Mouse (Mus musculus) myocyte (in vitro differentiated cells): Measurements from ENCODE around the gene Lins1. TPM values are rescaled to one million over a fixed set of nuclear protein-coding genes. Genes with fewer than 3 reads are reported as not detected.

Experiments
- H3K27me3 ChIP-seq: one replicate; pipeline ENCODE4 v1.6.1; 2011; ENCODE audit not compliant: control insufficient read depth, insufficient read depth, insufficient read length
- H3K36me3 ChIP-seq: one replicate; pipeline ENCODE4 v1.6.1; 2011; ENCODE audit not compliant: control insufficient read depth, insufficient read depth
- H3K4me2 ChIP-seq: one replicate; pipeline ENCODE4 v1.6.1; 2011; ENCODE audit warnings: low read depth, control low read depth
- H3K4me3 ChIP-seq: one replicate; pipeline ENCODE4 v1.5.1; 2011; ENCODE audit warnings: mild to moderate bottlenecking, control low read depth, moderate library complexity
- H3K79me2 ChIP-seq: one replicate; pipeline ENCODE4 v1.6.1; 2011; ENCODE audit not compliant: control insufficient read depth, insufficient read depth
- H3ac ChIP-seq: one replicate; pipeline ENCODE4 v1.6.1; 2011; ENCODE audit not compliant: control insufficient read depth, insufficient read length
- CEBPB ChIP-seq: IDR thresholded peaks from 2 replicates; pipeline ENCODE4 v1.6.1; 2011; ENCODE audit warnings: mild to moderate bottlenecking, moderate library complexity; ENCODE audit not compliant: poor library complexity, insufficient read depth, severe bottlenecking
- E2F4 ChIP-seq: IDR thresholded peaks from one replicate; pipeline ENCODE4 v1.6.1; 2011; ENCODE audit warnings: mild to moderate bottlenecking, control low read depth, moderate library complexity; ENCODE audit not compliant: insufficient read depth
- MAX ChIP-seq: IDR thresholded peaks from one replicate; pipeline ENCODE4 v1.6.1; 2011; ENCODE audit warnings: low read depth, mild to moderate bottlenecking, control low read depth
- MYOD1 ChIP-seq, 3 experiments: IDR thresholded peaks; one replicate each; pipeline ENCODE4 v1.6.1; 2011; ENCODE audit warnings: control low read depth in 2 of 3, low read depth in 2 of 3, mild to moderate bottlenecking in 2 of 3, moderate library complexity in 1 of 3; ENCODE audit not compliant: insufficient read length in 2 of 3, control insufficient read depth in 1 of 3
- MYOG ChIP-seq, 3 experiments: IDR thresholded peaks; one replicate each; pipeline ENCODE4 v1.6.1; 2011; ENCODE audit warnings: control low read depth in 2 of 3, low read depth in 2 of 3, mild to moderate bottlenecking in 2 of 3; ENCODE audit not compliant: insufficient read length in 2 of 3, control insufficient read depth in 1 of 3, insufficient read depth in 1 of 3
- POLR2A ChIP-seq: IDR thresholded peaks from one replicate; pipeline ENCODE4 v1.6.1; 2011; ENCODE audit warnings: low read depth, mild to moderate bottlenecking, control low read depth, moderate library complexity; ENCODE audit not compliant: insufficient read length
- POLR2AphosphoS2 ChIP-seq: IDR thresholded peaks from one replicate; pipeline ENCODE4 v1.6.1; 2011; ENCODE audit warnings: low read depth, control low read depth; ENCODE audit not compliant: insufficient read length
- REST ChIP-seq: IDR thresholded peaks from one replicate; pipeline ENCODE4 v1.6.1; 2011; ENCODE audit warnings: mild to moderate bottlenecking, control low read depth, moderate library complexity; ENCODE audit not compliant: insufficient read depth, insufficient read length
- SRF ChIP-seq: IDR thresholded peaks from one replicate; pipeline ENCODE4 v1.6.1; 2011; ENCODE audit warnings: low read depth; ENCODE audit not compliant: control insufficient read depth, insufficient read length
- TCF12 ChIP-seq: IDR thresholded peaks from one replicate; pipeline ENCODE4 v1.6.1; 2011; ENCODE audit warnings: mild to moderate bottlenecking, control low read depth; ENCODE audit not compliant: poor library complexity, insufficient read depth, severe bottlenecking
- TCF3 ChIP-seq: IDR thresholded peaks from one replicate; pipeline ENCODE4 v1.6.1; 2011; ENCODE audit warnings: low read depth, control low read depth; ENCODE audit not compliant: insufficient read length
- USF1 ChIP-seq: IDR thresholded peaks from one replicate; pipeline ENCODE4 v1.6.1; 2011; ENCODE audit warnings: low read depth, mild to moderate bottlenecking, control low read depth, moderate library complexity
- polyA plus RNA-seq: library from polyadenylated mRNA; unstranded; fragments of >200 nt; fragmentation: generic; extraction: Trizol; gene quantifications from one replicate; pipeline ENCODE4 v1.2.1, GENCODE M21; 2012; ENCODE audit warnings: missing spikeins

Lins1 gene
- polyA plus RNA-seq, 1 experiment: 6.7 TPM

DNA sequence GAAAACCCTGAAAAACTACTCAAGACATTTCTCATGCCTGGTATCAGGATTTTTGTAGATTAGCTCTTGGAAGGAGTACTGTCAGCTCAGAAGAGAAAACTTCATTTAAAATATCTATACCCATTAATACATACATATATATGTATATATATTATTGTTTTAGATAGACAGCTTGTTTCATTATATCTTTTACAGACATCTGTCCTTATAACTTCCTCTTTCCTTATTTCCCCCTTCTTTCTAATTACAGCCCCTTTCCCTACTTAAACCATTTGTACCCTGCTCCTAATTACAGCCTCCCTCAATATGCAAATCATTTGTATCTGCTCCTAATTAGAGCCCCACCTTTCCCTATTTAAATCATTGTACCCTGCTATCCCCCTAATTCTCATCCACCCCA, 22.6 kb upstream of the Lins1 start:
- peaks cover 11% of the 10 kb centered on the region for H3K36me3 ChIP-seq
- H3ac ChIP-seq: no peak overlapping the region
- no peak overlapping the region for H3K4me3 ChIP-seq
- no peak for TF ChIP-seq MYOG (IDR thresholded peaks at IDR 0.05; ENCODE audit: control insufficient read depth in 1 of 3, insufficient read depth in 1 of 3, insufficient read length in 2 of 3, low read depth in 2 of 3)
- TF ChIP-seq MAX: no peak
- TF ChIP-seq TCF12: no peak
- TF ChIP-seq REST: no peak
- TF ChIP-seq SRF: no peak
- no peak for TF ChIP-seq POLR2A
- no peak for TF ChIP-seq TCF3
- TF ChIP-seq POLR2AphosphoS2: no peak
- TF ChIP-seq USF1: no peak
- TF ChIP-seq E2F4: no peak
- TF ChIP-seq MYOD1 (IDR thresholded peaks at IDR 0.05; ENCODE audit: control insufficient read depth in 1 of 3, insufficient read length in 2 of 3, low read depth in 2 of 3): no peak
- no peak for TF ChIP-seq CEBPB
- H3K4me2 ChIP-seq: no peak overlapping the region
- H3K79me2 ChIP-seq: no peaks in the 10 kb centered on the region
- H3K27me3 ChIP-seq: no peaks in the 10 kb centered on the region

DNA sequence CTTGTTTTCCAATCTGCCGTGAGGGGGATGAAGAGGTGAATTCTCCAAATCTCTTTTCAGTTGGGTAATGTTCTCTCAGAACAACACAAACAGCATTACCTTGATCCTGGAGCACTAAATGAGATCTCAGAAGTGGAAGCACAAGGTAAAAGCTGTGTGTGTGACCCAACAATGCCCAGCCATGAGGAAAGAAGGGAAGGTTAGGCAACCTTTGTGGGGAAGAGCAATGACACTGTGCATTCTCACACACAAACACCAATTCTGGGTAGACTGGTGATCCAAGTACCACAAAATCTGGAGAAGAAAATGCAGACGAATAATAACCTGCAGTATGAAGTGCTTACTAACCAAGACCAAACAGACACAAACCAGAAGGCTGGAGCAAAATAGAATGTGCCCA, 13.9 kb upstream of the Lins1 start:
- H3K4me3 ChIP-seq: no peak overlapping the region
- peaks cover 47% of the 10 kb centered on the region for H3K36me3 ChIP-seq
- TF ChIP-seq MAX (no peak), TCF12 (no peak), SRF (no peak), CEBPB (no peak), USF1 (no peak), MYOG (IDR thresholded peaks at IDR 0.05; ENCODE audit: control insufficient read depth in 1 of 3, insufficient read depth in 1 of 3, insufficient read length in 2 of 3, low read depth in 2 of 3) (no peak), POLR2AphosphoS2 (no peak), MYOD1 (IDR thresholded peaks at IDR 0.05; ENCODE audit: control insufficient read depth in 1 of 3, insufficient read length in 2 of 3, low read depth in 2 of 3) (no peak), POLR2A (no peak), TCF3 (no peak), REST (no peak), E2F4 (no peak)
- no peaks in the 10 kb centered on the region for H3K79me2 ChIP-seq
- no peak overlapping the region for H3K4me2 ChIP-seq
- H3K27me3 ChIP-seq: no peaks in the 10 kb centered on the region
- no peak overlapping the region for H3ac ChIP-seq

DNA sequence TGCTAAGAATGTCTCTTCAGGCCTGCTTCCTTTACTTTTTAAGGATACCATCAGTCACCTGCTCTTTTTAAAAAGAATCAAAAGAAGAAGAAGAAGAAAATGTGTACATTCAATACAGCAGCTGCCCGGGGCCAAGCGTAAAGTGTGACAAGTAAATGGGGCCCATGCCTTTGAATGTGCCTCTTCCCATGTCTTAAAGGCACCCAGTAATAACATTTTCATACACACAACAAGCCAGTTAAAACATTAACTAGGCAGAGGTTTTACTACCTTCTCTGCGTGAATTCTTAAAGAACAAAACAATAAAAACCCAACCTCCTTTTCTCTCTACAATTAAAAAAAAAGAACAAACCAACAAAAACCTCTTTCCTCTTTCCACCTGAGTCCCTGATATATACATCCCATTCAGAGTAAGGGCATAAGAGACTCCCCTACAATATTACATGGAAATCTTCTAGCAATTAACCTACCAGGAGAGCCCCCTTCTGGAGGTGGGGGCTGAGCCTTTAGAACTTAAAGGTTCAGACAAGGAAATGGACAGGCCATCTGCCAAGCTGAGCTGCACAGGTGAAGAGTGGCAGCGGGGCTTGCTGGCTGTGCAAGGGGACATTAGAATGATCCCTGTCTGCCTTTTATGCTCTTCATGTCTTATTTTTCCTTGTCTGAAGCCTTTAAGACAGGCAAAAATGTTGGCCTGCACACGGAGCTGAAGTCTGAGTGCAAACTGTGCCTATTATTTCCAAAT, 7.4 kb upstream of the Lins1 start:
- no peak overlapping the region for H3K4me3 ChIP-seq
- H3K36me3 ChIP-seq: peaks cover 31% of the 10 kb centered on the region
- H3K79me2 ChIP-seq: no peaks in the 10 kb centered on the region
- H3K4me2 ChIP-seq: no peak overlapping the region
- TF ChIP-seq E2F4 (no peak), REST (no peak), MAX (no peak), SRF (no peak), TCF12 (no peak), MYOG (IDR thresholded peaks at IDR 0.05; ENCODE audit: control insufficient read depth in 1 of 3, insufficient read depth in 1 of 3, insufficient read length in 2 of 3, low read depth in 2 of 3) (no peak), POLR2AphosphoS2 (no peak), USF1 (no peak)
- H3ac ChIP-seq: no peak overlapping the region
- H3K27me3 ChIP-seq: no peaks in the 10 kb centered on the region

DNA sequence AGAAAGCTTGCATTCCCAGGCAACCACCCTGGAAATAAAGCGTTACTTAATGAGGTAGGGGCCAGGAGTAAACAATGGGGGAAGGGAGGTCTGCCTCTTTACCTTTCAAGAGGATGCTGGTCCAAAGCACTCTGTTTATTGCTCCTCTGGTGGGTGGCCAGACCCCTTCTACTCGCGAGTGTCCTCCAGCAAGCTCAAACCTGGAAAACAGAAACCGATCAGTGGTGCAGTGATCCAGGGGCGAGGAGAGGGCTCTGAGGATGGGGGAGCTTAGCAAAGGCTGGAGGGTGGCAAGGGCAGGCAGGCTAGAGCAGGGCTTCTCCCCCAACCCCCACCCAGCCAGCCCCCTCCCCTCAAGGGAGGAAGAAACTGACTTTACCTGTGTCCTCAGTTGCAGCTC, 968 bp upstream of the Lins1 start:
- Histone ChIP-seq H3K4me2 (peak overlapping the region; percentile 91), H3K4me3 (peak overlapping the region; percentile 62), H3K79me2 (peaks cover 32% of the 10 kb centered on the region), H3ac (peak overlapping the region; percentile 96), H3K27me3 (no peaks in the 10 kb centered on the region), H3K36me3 (peaks cover 7% of the 10 kb centered on the region)
- no peak for TF ChIP-seq POLR2AphosphoS2
- TF ChIP-seq TCF3: no peak
- no peak for TF ChIP-seq MYOD1 (IDR thresholded peaks at IDR 0.05; ENCODE audit: control insufficient read depth in 1 of 3, insufficient read length in 2 of 3, low read depth in 2 of 3)
- TF ChIP-seq MAX: no peak
- no peak for TF ChIP-seq USF1
- TF ChIP-seq MYOG (IDR thresholded peaks at IDR 0.05; ENCODE audit: control insufficient read depth in 1 of 3, insufficient read depth in 1 of 3, insufficient read length in 2 of 3, low read depth in 2 of 3): no peak
- TF ChIP-seq REST: no peak
- TF ChIP-seq E2F4: no peak
- no peak for TF ChIP-seq POLR2A
- TF ChIP-seq SRF: no peak
- no peak for TF ChIP-seq TCF12
- TF ChIP-seq CEBPB: no peak
